Mouse (Mus musculus): ENCODE measurements around the gene Ptpn7.

- TF ChIP-seq NANOG (IDR thresholded peaks at IDR 0.05; ENCODE audit: borderline replicate concordance, low read length) = no peak
- TF ChIP-seq CTCF (conservative IDR thresholded peaks at IDR 0.05; ENCODE audit: low read length) = no peak
These were observed 23.8 kb downstream of the Ptpn7 start for GRCm38 (mm10) chr1:135156300-135156699.

Measured in E14TG2a.4 (cell line).